ENCODE assay signal across 9 mouse cellular contexts in genomic region chr14:75283609-75284192, GRCm38 (mm10). TPM values are rescaled to one million over a fixed set of nuclear protein-coding genes. Genes with fewer than 3 reads are reported as not detected.
DNase-seq lines count a peak whose midpoint lies in the region; ATAC-seq lines count a peak whose summit lies in the region.
"Had no signal": no experiment of that assay in that cellular context is flagged by ENCODE, and none has a peak within 500 bp of the region (broad histone marks: within the 10 kb centered on the region; RNA-seq: fewer than 3 reads in every experiment).

No protein-coding gene starts in this region.

- 0 out of 2 replicates have a peak, but pooled peaks cover 8% of the 10 kb centered on the region for H3K4me1 ChIP-seq in heart, embryonic 11.5 days (ENCODE audit: control insufficient read depth, insufficient read depth, low read length)
- H3K4me1 ChIP-seq in embryonic facial prominence, embryonic 11.5 days (ENCODE audit: control insufficient read depth, insufficient read depth, low read length) = no peaks in the 10 kb centered on the region
- peaks cover 10% of the 10 kb centered on the region for H3K4me1 ChIP-seq in hindbrain, embryonic 16.5 days (ENCODE audit: control insufficient read depth, insufficient read depth, low read depth, low read length)
- H3K4me1 ChIP-seq in megakaryocyte, embryonic 14.5 days = peaks cover 26% of the 10 kb centered on the region

- DNase-seq in heart, postnatal 10 days = no peak
- DNase-seq in ES-CJ7 (ENCODE audit: low read depth, low spot score) (peak; percentile 38), adipocyte (ENCODE audit: low spot score) (no peak)
- peak; percentile 40 for DNase-seq in embryonic facial prominence, embryonic 11.5 days (ENCODE audit: low spot score)
- no peak for DNase-seq in layer of hippocampus, adult 11-12 months (ENCODE audit: low spot score)

- intact Hi-C loops in heart, postnatal 10 days (cut with DNase I) = loop anchor here (5.0 kb wide), 1 partner anchor 221 kb away; no protein-coding TSS in a partner anchor

- H3K36me3 ChIP-seq in heart, embryonic 11.5 days (ENCODE audit: control insufficient read depth, insufficient read depth, low read length) = no peaks in the 10 kb centered on the region
- H3K36me3 ChIP-seq in embryonic facial prominence, embryonic 11.5 days (replicated peaks; ENCODE audit: control insufficient read depth, insufficient read depth, low read depth, low read length) = no peaks in the 10 kb centered on the region
- H3K36me3 ChIP-seq in hindbrain, embryonic 16.5 days (ENCODE audit: control insufficient read depth, insufficient read depth, low read length) = no peaks in the 10 kb centered on the region
- peaks cover 2% of the 10 kb centered on the region for H3K36me3 ChIP-seq in megakaryocyte, embryonic 14.5 days (replicated peaks; ENCODE audit: low read length)

- H3K4me2 ChIP-seq in heart, embryonic 11.5 days = peak overlapping the region; percentile 75
- H3K4me2 ChIP-seq in embryonic facial prominence, embryonic 11.5 days (ENCODE audit: low read depth, low read length) = peak overlapping the region; percentile 66
- peak overlapping the region; percentile 89 for H3K4me2 ChIP-seq in hindbrain, embryonic 16.5 days (ENCODE audit: low read length)

- H3K27me3 ChIP-seq in heart, embryonic 11.5 days (ENCODE audit: control insufficient read depth, insufficient read depth, low read length) = no peaks in the 10 kb centered on the region
- H3K27me3 ChIP-seq in embryonic facial prominence, embryonic 11.5 days (ENCODE audit: control insufficient read depth, insufficient read depth, low read length) = no peaks in the 10 kb centered on the region
- no peaks in the 10 kb centered on the region for H3K27me3 ChIP-seq in hindbrain, embryonic 16.5 days (replicated peaks; ENCODE audit: control insufficient read depth, insufficient read depth, low read length)
- peaks cover 5% of the 10 kb centered on the region for H3K27me3 ChIP-seq in megakaryocyte, embryonic 14.5 days (replicated peaks)

- 6% methylated on average over 19 of the region's 19 CpGs for WGBS in heart, embryonic 11.5 days (ENCODE audit: insufficient replicate concordance)
- 6% methylated on average over 19 of the region's 19 CpGs for WGBS in embryonic facial prominence, embryonic 11.5 days
- 6% methylated on average over 19 of the region's 19 CpGs for WGBS in hindbrain, embryonic 16.5 days

- ATAC-seq in heart, embryonic 11.5 days (replicated peaks; ENCODE audit: insufficient number of reproducible peaks, low FRiP score, low TSS enrichment) = 0 out of 2 replicates have a peak, but pooled peaks have one; percentile 36
- ATAC-seq in embryonic facial prominence, embryonic 11.5 days (replicated peaks; ENCODE audit: insufficient number of reproducible peaks, low FRiP score, low TSS enrichment, low read depth) = peak; percentile 45
- peak; percentile 78 for ATAC-seq in hindbrain, embryonic 16.5 days

- peak overlapping the region; percentile 99 for H3K4me3 ChIP-seq in heart, embryonic 11.5 days (ENCODE audit: low read depth, low read length)
- peak overlapping the region; percentile 98 for H3K4me3 ChIP-seq in embryonic facial prominence, embryonic 11.5 days (ENCODE audit: low read depth, low read length)
- H3K4me3 ChIP-seq in hindbrain, embryonic 16.5 days (ENCODE audit: low read length) = peak overlapping the region; percentile 77
- H3K4me3 ChIP-seq in megakaryocyte, embryonic 14.5 days (replicated peaks) = peak overlapping the region; percentile 96

- H3K9ac ChIP-seq in heart, embryonic 11.5 days (ENCODE audit: low read depth, low read length) = peak overlapping the region; percentile 95
- peak overlapping the region; percentile 94 for H3K9ac ChIP-seq in embryonic facial prominence, embryonic 11.5 days (replicated peaks; ENCODE audit: low read length)
- H3K9ac ChIP-seq in hindbrain, embryonic 16.5 days (ENCODE audit: low read depth, low read length) = peak overlapping the region; percentile 83

- H3K9me3 ChIP-seq in heart, embryonic 11.5 days (replicated peaks; ENCODE audit: control insufficient read depth, low read length) = no peaks in the 10 kb centered on the region
- no peaks in the 10 kb centered on the region for H3K9me3 ChIP-seq in embryonic facial prominence, embryonic 11.5 days (replicated peaks; ENCODE audit: control insufficient read depth, low read length)
- no peaks in the 10 kb centered on the region for H3K9me3 ChIP-seq in hindbrain, embryonic 16.5 days (ENCODE audit: control insufficient read depth, low read length)
- H3K9me3 ChIP-seq in megakaryocyte, embryonic 14.5 days = no peaks in the 10 kb centered on the region

- peak overlapping the region; percentile 87; the same call in 1 of the 2 replicates for H3K27ac ChIP-seq in heart, embryonic 11.5 days (ENCODE audit: low read depth, low read length)
- H3K27ac ChIP-seq in embryonic facial prominence, embryonic 11.5 days (replicated peaks; ENCODE audit: low read depth, low read length) = no peak overlapping the region
- H3K27ac ChIP-seq in hindbrain, embryonic 16.5 days (ENCODE audit: low read depth, low read length) = peak overlapping the region; percentile 81

RNA-seq across cellular contexts. Expression of gene Zc3h13, which starts 0.5 kb away (rescaled TPM):
- 17.3 and 20.2 TPM in 2 replicates for polyA plus RNA-seq in heart, embryonic 11.5 days (2014; fragmentation: Nextera tagmentation; extraction: Ambion mirVana)
- 10 to 100 TPM; 23.6 to 25.4 TPM for total RNA-seq in heart, postnatal 10 days (2021)
- polyA plus RNA-seq in embryonic facial prominence, embryonic 11.5 days (2014; fragmentation: Nextera tagmentation; extraction: Ambion mirVana) = 31.1 and 38.6 TPM in 2 replicates
- 38.5 and 41.5 TPM in 2 replicates for polyA plus RNA-seq in hindbrain, embryonic 16.5 days (2015; fragmentation: Nextera tagmentation; extraction: Ambion mirVana)
- 13.4 and 21.4 TPM in 2 replicates for polyA plus RNA-seq in megakaryocyte, embryonic 14.5 days (2012; ENCODE audit: insufficient read depth, low replicate concordance)

RNA-seq across cellular contexts. Expression of gene Cpb2, which starts 41.6 kb away (rescaled TPM):
- 1.1 TPM in 1 of 2 replicates, not detected in the other for polyA plus RNA-seq in heart, embryonic 11.5 days (2014; fragmentation: Nextera tagmentation; extraction: Ambion mirVana)
- not detected for total RNA-seq in heart, postnatal 10 days (2021)
- not detected in 2 replicates for polyA plus RNA-seq in embryonic facial prominence, embryonic 11.5 days (2014; fragmentation: Nextera tagmentation; extraction: Ambion mirVana)
- polyA plus RNA-seq in hindbrain, embryonic 16.5 days (2015; fragmentation: Nextera tagmentation; extraction: Ambion mirVana) = 0.14 TPM in 1 of 2 replicates, not detected in the other
- not detected in 2 replicates for polyA plus RNA-seq in megakaryocyte, embryonic 14.5 days (2012; ENCODE audit: insufficient read depth, low replicate concordance)
- total RNA-seq: left cerebral cortex, postnatal 14 days had no signal

Comparison
In these comparisons a context has a peak if more than half of its experiments do, and no peak if none do; other contexts are left out.
1. DNase-seq: peak in ES-CJ7 (single experiment) and embryonic facial prominence, embryonic 11.5 days (single experiment); none in heart, postnatal 10 days (0 of 2), adipocyte (single experiment) and layer of hippocampus, adult 11-12 months (single experiment).
2. Peak in every context shown above with its lines, with median percentiles within 50 percentile points of each other: ATAC-seq, H3K4me2 ChIP-seq, H3K4me3 ChIP-seq and H3K9ac ChIP-seq.